ENCODE assay signal across 8 mouse cellular contexts in genomic region chr5:43236476-43236875, GRCm38 (mm10). TPM values are rescaled to one million over a fixed set of nuclear protein-coding genes. Genes with fewer than 3 reads are reported as not detected.
A peak's percentile ranks its signal among the peaks of the same experiment; 100 is the strongest.
DNase-seq lines count a peak whose midpoint lies in the region; ATAC-seq lines count a peak whose summit lies in the region.
"Had no signal": no experiment of that assay in that cellular context is flagged by ENCODE, and none has a peak within 500 bp of the region (broad histone marks: within the 10 kb centered on the region; RNA-seq: fewer than 3 reads in every experiment).

No protein-coding gene starts in this region.

- peaks cover 7% of the 10 kb centered on the region; the same call in 1 of the 2 replicates for H3K36me3 ChIP-seq in heart, embryonic 13.5 days
- no peaks in the 10 kb centered on the region for H3K36me3 ChIP-seq in midbrain, embryonic 13.5 days

- H3K27ac ChIP-seq in heart, embryonic 13.5 days (replicated peaks), result no peak overlapping the region
- no peak overlapping the region for H3K27ac ChIP-seq in midbrain, embryonic 13.5 days

- H3K9me3 ChIP-seq in heart, embryonic 13.5 days, result no peaks in the 10 kb centered on the region
- no peaks in the 10 kb centered on the region for H3K9me3 ChIP-seq in midbrain, embryonic 13.5 days

- H3K4me3 ChIP-seq in heart, embryonic 13.5 days, result peak overlapping the region; percentile 87
- peak overlapping the region; percentile 97 for H3K4me3 ChIP-seq in midbrain, embryonic 13.5 days (replicated peaks)

- peak overlapping the region; percentile 84 for H3K4me2 ChIP-seq in heart, embryonic 13.5 days
- peak overlapping the region; percentile 55; the same call in 1 of the 2 replicates for H3K4me2 ChIP-seq in midbrain, embryonic 13.5 days (replicated peaks)

- H3K4me1 ChIP-seq in heart, embryonic 13.5 days, result peaks cover 29% of the 10 kb centered on the region
- H3K4me1 ChIP-seq in midbrain, embryonic 13.5 days (replicated peaks), result peaks cover 28% of the 10 kb centered on the region

- ATAC-seq in heart, embryonic 13.5 days (ENCODE audit: extremely low read depth, insufficient number of reproducible peaks, low FRiP score, low TSS enrichment), result no peak
- ATAC-seq in midbrain, embryonic 13.5 days, result no peak
- ATAC-seq: inflammation-experienced regulatory T-cells, adult 6 months had no signal

- peak overlapping the region; percentile 61 for H3K9ac ChIP-seq in heart, embryonic 13.5 days
- no peak overlapping the region for H3K9ac ChIP-seq in midbrain, embryonic 13.5 days (replicated peaks)

- no peak for DNase-seq in heart, adult 8-10 months (ENCODE audit: low spot score)
- DNase-seq in 416B (ENCODE audit: low read depth) (peak; percentile 66), MN1 (ENCODE audit: low spot score) (peak; percentile 57)
- no peak for DNase-seq in kidney, adult 11 months
- no peak for DNase-seq in B cell, adult 2 months

- no peaks in the 10 kb centered on the region for H3K27me3 ChIP-seq in heart, embryonic 13.5 days (replicated peaks)
- no peaks in the 10 kb centered on the region for H3K27me3 ChIP-seq in midbrain, embryonic 13.5 days

- 37% methylated on average over 3 of the region's 3 CpGs for WGBS in heart, embryonic 13.5 days
- WGBS in midbrain, embryonic 13.5 days, result 74% methylated on average over 3 of the region's 3 CpGs

RNA-seq across cellular contexts. Expression of gene Cpeb2, which starts 3.5 kb away (rescaled TPM):
- polyA plus RNA-seq in heart, embryonic 13.5 days (2015; fragmentation: Nextera tagmentation; extraction: Ambion mirVana), result 3.8 and 4.7 TPM in 2 replicates
- total RNA-seq in heart, adult 8-10 months (2022), result 10 to 100 TPM; 23.5 to 27.8 (median 26.2) TPM
- 10.9 and 12.1 TPM in 2 replicates for polyA plus RNA-seq in midbrain, embryonic 13.5 days (2015; fragmentation: Nextera tagmentation; extraction: Ambion mirVana)

Comparison
In these comparisons a context has a peak if more than half of its experiments do, and no peak if none do; other contexts are left out.
1. DNase-seq: peak in 416B (single experiment) and MN1 (single experiment); none in heart, adult 8-10 months (single experiment), kidney, adult 11 months (single experiment) and B cell, adult 2 months (0 of 2).